Mouse (Mus musculus): Measurements from ENCODE around the gene Dazl.

DNA sequence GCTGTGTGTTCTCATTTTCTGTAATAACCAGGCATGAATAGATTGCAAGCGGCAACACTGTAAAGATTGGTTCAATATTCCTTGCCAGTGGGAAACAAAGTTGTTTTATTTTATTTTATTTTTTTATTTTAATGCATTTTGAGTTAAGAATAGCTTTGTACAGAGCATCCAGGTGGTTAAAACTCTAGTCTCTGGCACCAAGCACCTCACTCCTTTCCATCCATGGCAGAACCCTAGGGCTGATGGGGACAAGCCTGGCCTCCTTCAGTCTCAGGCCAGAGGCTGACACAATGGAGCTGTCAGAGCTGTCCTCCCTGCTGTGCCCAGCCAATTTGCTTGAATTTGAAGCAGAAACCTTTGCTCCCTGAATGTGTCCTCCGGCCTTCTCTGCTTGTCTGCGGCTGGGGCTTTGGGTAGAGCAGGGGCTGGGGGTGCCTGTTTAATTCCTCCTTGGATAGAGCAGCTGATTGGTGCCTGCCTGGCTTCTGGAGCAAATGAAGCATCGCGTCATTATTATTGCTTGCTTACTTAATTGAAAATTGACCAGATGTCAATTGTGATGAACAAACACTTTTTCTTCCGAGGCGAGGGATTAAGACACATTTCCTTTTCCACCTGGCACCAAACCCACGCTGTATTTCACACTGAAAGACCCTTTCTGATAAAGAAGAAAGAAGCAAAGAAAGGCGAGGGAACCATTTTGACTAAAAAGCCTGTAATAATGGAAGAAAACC is 56.6 kb downstream of the Dazl start:
- TF ChIP-seq POLR2A (IDR thresholded peaks at IDR 0.05; ENCODE audit: control insufficient read depth, extremely low read depth, insufficient read depth, low read length, poor library complexity) = no peak
- TF ChIP-seq CTCF (IDR thresholded peaks at IDR 0.05; ENCODE audit: borderline replicate concordance, control insufficient read depth, extremely low read depth, insufficient read depth, low read length, poor library complexity) = no peak

All from thymus, adult 2 months (tissue).